32 mouse cellular contexts compared by ENCODE assay signal in the genomic region with DNA sequence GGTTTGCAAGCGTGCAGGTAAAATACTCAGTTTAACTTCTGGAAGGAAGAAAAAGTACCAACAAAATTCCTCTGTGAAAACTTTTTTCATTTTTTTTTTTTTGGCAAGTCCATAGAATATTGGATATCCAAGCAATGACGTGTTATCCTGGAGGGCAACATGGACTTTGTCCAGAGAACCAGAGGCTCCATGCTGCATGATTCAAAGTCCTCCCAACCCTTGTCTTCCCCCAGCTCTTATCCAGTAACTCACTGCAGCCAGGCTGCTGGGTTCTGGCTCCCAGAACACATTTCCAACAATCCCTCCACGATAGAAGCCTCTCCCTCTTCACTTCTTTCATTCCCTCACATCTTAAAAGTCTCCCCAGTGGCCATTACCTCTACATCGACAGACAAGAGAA. TPM values are rescaled to one million over a fixed set of nuclear protein-coding genes. Genes with fewer than 3 reads are reported as not detected.
DNase-seq lines count a peak whose midpoint lies in the region; ATAC-seq lines count a peak whose summit lies in the region.
"Had no signal": no experiment of that assay in that cellular context is flagged by ENCODE, and none has a peak within 500 bp of the region (broad histone marks: within the 10 kb centered on the region; RNA-seq: fewer than 3 reads in every experiment).

No protein-coding gene starts in this region.

- H3K36me3 ChIP-seq in kidney, embryonic 16.5 days (ENCODE audit: insufficient read depth, low read length) = no peaks in the 10 kb centered on the region
- H3K36me3 ChIP-seq in midbrain, embryonic 15.5 days (replicated peaks) = no peaks in the 10 kb centered on the region
- no peaks in the 10 kb centered on the region for H3K36me3 ChIP-seq in midbrain, embryonic 10.5 days
- no peaks in the 10 kb centered on the region for H3K36me3 ChIP-seq in liver, embryonic 16.5 days (ENCODE audit: control insufficient read depth, insufficient read depth)
- H3K36me3 ChIP-seq: embryonic facial prominence, embryonic 12.5 days; hindbrain, embryonic 13.5 days; limb, embryonic 10.5 days; limb, embryonic 15.5 days; midbrain, embryonic 13.5 days; stomach, embryonic 15.5 days had no signal

- no peak overlapping the region for H3K9ac ChIP-seq in kidney, embryonic 16.5 days (replicated peaks; ENCODE audit: low read length)
- no peak overlapping the region for H3K9ac ChIP-seq in midbrain, embryonic 15.5 days
- no peak overlapping the region for H3K9ac ChIP-seq in liver, embryonic 16.5 days (ENCODE audit: low read depth, low read length)
- H3K9ac ChIP-seq: embryonic facial prominence, embryonic 12.5 days; hindbrain, embryonic 13.5 days; limb, embryonic 15.5 days; midbrain, embryonic 13.5 days; stomach, embryonic 15.5 days had no signal

- peak; percentile 10; the same call in 1 of the 2 replicates for ATAC-seq in frontal cortex, adult (ENCODE audit: low TSS enrichment)
- no peak for ATAC-seq in kidney, embryonic 16.5 days (ENCODE audit: low FRiP score, low TSS enrichment)
- ATAC-seq in midbrain, embryonic 15.5 days (replicated peaks) = no peak
- ATAC-seq in liver, embryonic 16.5 days (ENCODE audit: low read depth) = peak; percentile 46
- ATAC-seq: forebrain, embryonic 14.5 days; midbrain, embryonic 13.5 days had no signal

- H3K27ac ChIP-seq in kidney, embryonic 16.5 days (ENCODE audit: low read length) = no peak overlapping the region
- H3K27ac ChIP-seq in midbrain, embryonic 15.5 days = 0 out of 2 replicates have a peak overlapping the region, but pooled peaks have one; percentile 30
- H3K27ac ChIP-seq in midbrain, embryonic 10.5 days (replicated peaks) = no peak overlapping the region
- peak overlapping the region; percentile 18; the same call in 1 of the 2 replicates for H3K27ac ChIP-seq in liver, embryonic 16.5 days (ENCODE audit: low read length)
- H3K27ac ChIP-seq: embryonic facial prominence, embryonic 12.5 days; gastrocnemius, adult 2 months; hindbrain, embryonic 13.5 days; limb, embryonic 10.5 days; limb, embryonic 15.5 days; stomach, embryonic 15.5 days had no signal

- no peak for DNase-seq in frontal cortex, adult 2 months (ENCODE audit: extremely low spot score in 1 of 2, low spot score in 1 of 2)
- DNase-seq in kidney, adult 9 months = peak; percentile 49
- no peak for DNase-seq in midbrain, embryonic 10.5 days (ENCODE audit: low spot score)
- no peak for DNase-seq in spleen, postnatal 14 days (ENCODE audit: low spot score in 2 of 2)
- DNase-seq: adrenal gland, adult 8-10 months; cerebellum, adult 9-10 months; cerebellum, postnatal 36 days; embryo, embryonic 11 days; gastrocnemius, adult 2 months; gastrocnemius, postnatal 36 days; heart, adult 18-20 months; heart, postnatal 36 days; layer of hippocampus, adult 9-11 months; lung, postnatal 4 days; right cerebral cortex, postnatal 14 days; thymus, adult 18-20 months; thymus, postnatal 25 days had no signal

- peaks cover 2% of the 10 kb centered on the region; the same call in 1 of the 2 replicates for H3K4me1 ChIP-seq in kidney, embryonic 16.5 days (ENCODE audit: insufficient read depth, low read length)
- H3K4me1 ChIP-seq in midbrain, embryonic 15.5 days = peaks cover 8% of the 10 kb centered on the region; the same call in 1 of the 2 replicates
- peaks cover 3% of the 10 kb centered on the region; the same call in 1 of the 2 replicates for H3K4me1 ChIP-seq in midbrain, embryonic 10.5 days
- no peaks in the 10 kb centered on the region; the same call in 1 of the 2 replicates for H3K4me1 ChIP-seq in liver, embryonic 16.5 days (ENCODE audit: control insufficient read depth, low read depth, low read length)
- H3K4me1 ChIP-seq: limb, embryonic 10.5 days; limb, embryonic 15.5 days; stomach, embryonic 15.5 days had no signal

- no peak overlapping the region for H3K4me3 ChIP-seq in kidney, embryonic 16.5 days (ENCODE audit: low read length)
- H3K4me3 ChIP-seq in midbrain, embryonic 15.5 days = no peak overlapping the region
- no peak overlapping the region for H3K4me3 ChIP-seq in midbrain, embryonic 10.5 days
- H3K4me3 ChIP-seq in liver, embryonic 16.5 days (ENCODE audit: low read depth, low read length) = no peak overlapping the region
- H3K4me3 ChIP-seq: embryonic facial prominence, embryonic 12.5 days; gastrocnemius, adult 2 months; hindbrain, embryonic 13.5 days; limb, embryonic 10.5 days; limb, embryonic 15.5 days; megakaryocyte, embryonic 14.5 days; midbrain, embryonic 13.5 days; stomach, embryonic 15.5 days had no signal

- WGBS in kidney, embryonic 16.5 days = 83% methylated on average over 4 of the region's 4 CpGs
- WGBS in midbrain, embryonic 15.5 days = 71% methylated on average over 4 of the region's 4 CpGs
- WGBS in midbrain, embryonic 10.5 days = 88% methylated on average over 4 of the region's 4 CpGs
- WGBS in liver, embryonic 16.5 days (ENCODE audit: insufficient replicate concordance) = 53% methylated on average over 4 of the region's 4 CpGs

- H3K4me2 ChIP-seq in kidney, embryonic 16.5 days (replicated peaks; ENCODE audit: low read depth, low read length) = no peak overlapping the region
- H3K4me2 ChIP-seq in midbrain, embryonic 15.5 days = no peak overlapping the region
- 0 out of 2 replicates have a peak overlapping the region, but pooled peaks have one; percentile 3 for H3K4me2 ChIP-seq in liver, embryonic 16.5 days (ENCODE audit: low read depth, low read length)
- H3K4me2 ChIP-seq: embryonic facial prominence, embryonic 12.5 days; heart, embryonic 11.5 days; hindbrain, embryonic 13.5 days; limb, embryonic 15.5 days; midbrain, embryonic 13.5 days; stomach, embryonic 15.5 days had no signal

- no peaks in the 10 kb centered on the region for H3K27me3 ChIP-seq in kidney, embryonic 16.5 days (ENCODE audit: insufficient read depth, low read length)
- H3K27me3 ChIP-seq in midbrain, embryonic 15.5 days (replicated peaks) = no peaks in the 10 kb centered on the region
- H3K27me3 ChIP-seq in midbrain, embryonic 10.5 days (ENCODE audit: low read depth, poor library complexity, severe bottlenecking) = no peaks in the 10 kb centered on the region
- no peaks in the 10 kb centered on the region for H3K27me3 ChIP-seq in liver, embryonic 16.5 days (ENCODE audit: control insufficient read depth, insufficient read depth, low read depth, low read length)
- H3K27me3 ChIP-seq: CH12.LX; embryonic facial prominence, embryonic 12.5 days; hindbrain, embryonic 13.5 days; midbrain, embryonic 13.5 days; stomach, embryonic 15.5 days had no signal

- no peaks in the 10 kb centered on the region for H3K9me3 ChIP-seq in kidney, embryonic 16.5 days (ENCODE audit: low read length)
- H3K9me3 ChIP-seq in midbrain, embryonic 15.5 days = no peaks in the 10 kb centered on the region
- H3K9me3 ChIP-seq in midbrain, embryonic 10.5 days (replicated peaks) = no peaks in the 10 kb centered on the region
- no peaks in the 10 kb centered on the region for H3K9me3 ChIP-seq in liver, embryonic 16.5 days (replicated peaks; ENCODE audit: control insufficient read depth, low read length)
- H3K9me3 ChIP-seq: embryonic facial prominence, embryonic 12.5 days; hindbrain, embryonic 13.5 days; limb, embryonic 10.5 days; limb, embryonic 15.5 days; megakaryocyte, embryonic 14.5 days; midbrain, embryonic 13.5 days; stomach, embryonic 15.5 days had no signal

RNA-seq across cellular contexts. Expression of a gene that starts 8.9 kb away (rescaled TPM):
- 15.2 and 16.6 TPM in 2 replicates for polyA plus RNA-seq in frontal cortex, adult 2 months (2012; rRNA removed)
- polyA plus RNA-seq in kidney, embryonic 16.5 days (2015; fragmentation: Nextera tagmentation; extraction: Ambion mirVana) = 23.3 and 23.7 TPM in 2 replicates
- 40.0 and 43.4 TPM in 2 replicates for polyA plus RNA-seq in midbrain, embryonic 15.5 days (2015; fragmentation: Nextera tagmentation; extraction: Ambion mirVana)
- polyA plus RNA-seq in midbrain, embryonic 10.5 days (2016; fragmentation: Nextera tagmentation; extraction: Ambion mirVana) = 46.8 and 50.7 TPM in 2 replicates
- 47.5 and 50.6 TPM in 2 replicates for polyA plus RNA-seq in liver, embryonic 16.5 days (2015; fragmentation: Nextera tagmentation; extraction: Ambion mirVana)
- polyA plus RNA-seq: C2C12 had no signal

RNA-seq across cellular contexts. Expression of a gene that starts 38.4 kb away (rescaled TPM):
- polyA plus RNA-seq in frontal cortex, adult 2 months (2012; rRNA removed) = 101 and 102 TPM in 2 replicates
- polyA plus RNA-seq in kidney, embryonic 16.5 days (2015; fragmentation: Nextera tagmentation; extraction: Ambion mirVana) = 10.0 and 10.8 TPM in 2 replicates
- polyA plus RNA-seq in midbrain, embryonic 15.5 days (2015; fragmentation: Nextera tagmentation; extraction: Ambion mirVana) = 24.9 and 25.3 TPM in 2 replicates
- polyA plus RNA-seq in midbrain, embryonic 10.5 days (2016; fragmentation: Nextera tagmentation; extraction: Ambion mirVana) = 9.9 and 10.9 TPM in 2 replicates
- polyA plus RNA-seq in liver, embryonic 16.5 days (2015; fragmentation: Nextera tagmentation; extraction: Ambion mirVana) = 4.5 and 4.8 TPM in 2 replicates

Comparison
In these comparisons a context has a peak if more than half of its experiments do, and no peak if none do; other contexts are left out.
1. H3K27ac ChIP-seq: peak in midbrain, embryonic 15.5 days (single experiment) and liver, embryonic 16.5 days (single experiment); none in kidney, embryonic 16.5 days (single experiment) and midbrain, embryonic 10.5 days (single experiment).
2. ATAC-seq: peak in frontal cortex, adult (single experiment) and liver, embryonic 16.5 days (single experiment); none in kidney, embryonic 16.5 days (single experiment) and midbrain, embryonic 15.5 days (single experiment).